Mouse (Mus musculus) forebrain, embryonic 11.5 days (tissue): ENCODE measurements around the gene Alox5ap. TPM values are rescaled to one million over a fixed set of nuclear protein-coding genes. Genes with fewer than 3 reads are reported as not detected.

Experiments
- ATAC-seq: fragments of 200-750 bp; cut with Nextera tagmentation; replicated peaks from 2 replicates; pipeline ENCODE4 v1.8.0; 2017; ENCODE audit warnings: moderate TSS enrichment; ENCODE audit not compliant: low FRiP score
- DNase-seq: peaks from one replicate; pipeline ENCODE4 v3.0.0-alpha.2; 2017; ENCODE audit warnings: low spot score
- H3K27ac ChIP-seq: fragments of 300-500 bp; sonication (generic); 2 replicates; pipeline ENCODE4 v1.5.1; 2014; ENCODE audit warnings: low read depth, low read length
- H3K27me3 ChIP-seq: fragments of 300-500 bp; sonication (generic); 2 replicates; pipeline ENCODE4 v1.6.1; 2014; ENCODE audit warnings: mild to moderate bottlenecking, low read length, mixed read lengths; ENCODE audit not compliant: control insufficient read depth, insufficient read depth
- H3K36me3 ChIP-seq: fragments of 300-500 bp; sonication (generic); 2 replicates; pipeline ENCODE4 v1.6.1; 2014; ENCODE audit warnings: mild to moderate bottlenecking, low read length, moderate library complexity, mixed read lengths; ENCODE audit not compliant: control insufficient read depth, insufficient read depth
- H3K4me1 ChIP-seq: fragments of 300-500 bp; sonication (generic); replicated peaks from 2 replicates; pipeline ENCODE4 v1.6.1; 2014; ENCODE audit warnings: low read length, mixed read lengths; ENCODE audit not compliant: control insufficient read depth, insufficient read depth
- H3K4me2 ChIP-seq: fragments of 300-500 bp; sonication (generic); 2 replicates; pipeline ENCODE4 v1.6.1; 2014; ENCODE audit warnings: low read depth, mild to moderate bottlenecking, low read length, moderate library complexity, mixed read lengths; ENCODE audit not compliant: severe bottlenecking
- H3K4me3 ChIP-seq: fragments of 300-500 bp; sonication (generic); 2 replicates; pipeline ENCODE4 v1.5.1; 2014; ENCODE audit warnings: low read depth, low read length
- H3K9ac ChIP-seq: fragments of 300-500 bp; sonication (generic); 2 replicates; pipeline ENCODE4 v1.6.1; 2014; ENCODE audit warnings: low read length
- H3K9me3 ChIP-seq: fragments of 300-500 bp; sonication (generic); 2 replicates; pipeline ENCODE4 v1.6.1; 2016; ENCODE audit warnings: low read length, mixed read lengths; ENCODE audit not compliant: control insufficient read depth
- WGBS: fragments of 180-500 bp; shearing (Covaris S2); extraction: QIAGEN DNeasy Blood & Tissue Kit; methylation state at CpG from one replicate; pipeline ENCODE4 v1.1.7; 2014; 5-methylcytosine and 5-hydroxymethylcytosine counted together
- polyA plus RNA-seq: library from polyadenylated mRNA; unstranded; fragments of >200 nt; fragmentation: Nextera tagmentation; extraction: Ambion mirVana; gene quantifications from 2 replicates; pipeline ENCODE4 v1.2.1, GENCODE M21; 2014

The Alox5ap gene
- polyA plus RNA-seq, 1 experiment from 2014 or later: 4.5 TPM

DNA sequence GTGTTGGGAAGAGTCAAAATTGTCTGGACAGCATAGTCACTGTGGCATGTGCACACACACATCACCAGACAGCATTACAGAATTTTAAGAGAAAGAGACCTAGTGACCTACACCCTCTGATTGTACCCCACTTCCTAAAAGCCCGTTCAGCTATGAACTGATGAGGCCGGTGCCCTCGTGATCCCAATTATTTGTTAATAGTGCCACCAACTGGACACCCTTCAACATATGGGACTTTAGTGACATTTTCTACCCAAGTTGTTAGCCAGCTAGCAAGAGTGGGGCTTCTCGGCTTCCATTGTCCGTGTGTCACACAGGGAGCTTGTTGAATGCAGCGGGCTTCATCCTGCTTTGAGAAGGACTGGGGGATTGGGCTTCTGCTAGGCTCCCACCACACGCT is 21.5 kb downstream of the Alox5ap start:
- H3K27ac ChIP-seq: no peak overlapping the region
- H3K9me3 ChIP-seq: peaks cover 3% of the 10 kb centered on the region; the same call in 1 of the 2 replicates
- peaks cover 4% of the 10 kb centered on the region; the same call in 1 of the 2 replicates for H3K4me1 ChIP-seq
- H3K4me3 ChIP-seq: no peak overlapping the region
- H3K27me3 ChIP-seq: no peaks in the 10 kb centered on the region; the same call in 1 of the 2 replicates
- no peak overlapping the region for H3K9ac ChIP-seq
- ATAC-seq (no peak), DNase-seq (no peak)
- WGBS: 58% methylated on average over 7 of the region's 7 CpGs
- no peak overlapping the region for H3K4me2 ChIP-seq
- H3K36me3 ChIP-seq: no peaks in the 10 kb centered on the region

DNA sequence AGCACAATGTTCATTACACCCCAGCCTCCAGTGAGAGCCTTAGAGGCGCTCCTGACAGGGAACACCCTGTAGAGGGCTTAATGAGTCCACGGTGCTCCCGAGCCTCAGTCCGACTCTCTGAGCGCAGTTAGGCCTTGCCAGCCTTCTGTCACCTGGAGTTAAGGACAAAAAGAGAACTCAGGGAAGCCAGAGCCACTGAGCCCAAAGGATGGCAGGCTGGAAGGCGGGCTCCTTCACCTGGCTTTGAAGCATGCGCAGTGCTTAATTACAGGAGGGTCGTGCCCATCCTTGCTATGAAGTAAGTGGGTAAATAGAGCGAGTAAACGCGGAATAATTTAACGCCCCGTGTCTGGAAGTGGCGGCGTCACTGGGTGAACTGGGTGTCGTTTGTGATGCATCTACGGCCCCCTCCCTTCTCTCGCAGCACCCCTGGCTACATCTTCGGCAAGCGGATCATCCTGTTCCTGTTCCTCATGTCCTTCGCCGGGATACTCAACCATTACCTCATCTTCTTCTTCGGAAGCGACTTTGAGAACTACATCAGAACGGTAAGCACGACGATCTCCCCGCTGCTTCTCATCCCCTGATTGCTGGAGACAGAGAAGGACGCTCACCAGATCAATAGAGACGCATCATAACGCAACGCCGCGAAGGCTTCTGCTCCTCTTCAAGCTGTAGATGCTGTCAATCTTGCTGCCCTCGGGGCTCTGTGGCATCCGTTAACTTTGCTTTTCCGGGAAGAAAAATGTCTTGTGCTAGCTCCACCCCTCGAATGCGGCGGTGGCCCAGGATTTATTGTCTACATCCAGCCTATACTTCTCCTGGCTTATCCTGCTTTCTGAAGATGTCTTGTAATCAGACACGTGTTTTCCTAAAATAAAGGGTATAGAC is 22.8 kb downstream of the Alox5ap start:
- peak overlapping the region; percentile 23 for H3K4me3 ChIP-seq
- H3K27ac ChIP-seq: no peak overlapping the region
- H3K4me2 ChIP-seq: peak overlapping the region; percentile 56
- ATAC-seq (no peak), DNase-seq (peak; percentile 58)
- WGBS: 24% methylated on average over 41 of the region's 41 CpGs
- peak overlapping the region; percentile 33 for H3K9ac ChIP-seq
- H3K27me3 ChIP-seq: no peaks in the 10 kb centered on the region; the same call in 1 of the 2 replicates
- peaks cover 3% of the 10 kb centered on the region; the same call in 1 of the 2 replicates for H3K9me3 ChIP-seq
- H3K4me1 ChIP-seq: peaks cover 4% of the 10 kb centered on the region; the same call in 1 of the 2 replicates
- H3K36me3 ChIP-seq: no peaks in the 10 kb centered on the region

DNA sequence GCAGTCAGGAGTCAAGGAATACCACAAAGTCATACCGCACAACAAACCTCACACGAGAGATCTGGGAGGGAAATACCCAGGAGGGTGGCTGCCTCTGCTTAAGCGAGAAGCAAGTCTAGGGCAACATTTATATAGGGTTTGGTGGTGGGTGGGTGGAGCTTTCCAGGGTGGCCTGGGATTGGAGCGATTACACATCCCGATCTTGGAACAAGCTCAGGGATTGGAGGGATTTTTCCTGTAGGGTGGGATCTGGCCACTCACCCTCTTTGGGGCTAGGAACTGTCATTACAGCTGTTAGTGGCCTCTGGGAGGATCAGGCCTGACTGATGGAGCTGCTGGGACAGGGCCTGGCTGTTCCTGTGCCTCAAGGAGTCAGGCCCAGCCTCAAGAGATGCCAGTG is 26.7 kb downstream of the Alox5ap start:
- no peak overlapping the region for H3K9ac ChIP-seq
- H3K27me3 ChIP-seq: no peaks in the 10 kb centered on the region; the same call in 1 of the 2 replicates
- no peak overlapping the region for H3K4me3 ChIP-seq
- ATAC-seq: no peak
- WGBS: 88% methylated on average over 5 of the region's 5 CpGs
- no peak overlapping the region for H3K27ac ChIP-seq
- no peak overlapping the region for H3K4me2 ChIP-seq
- no peak for DNase-seq
- H3K36me3 ChIP-seq: no peaks in the 10 kb centered on the region
- H3K4me1 ChIP-seq: peaks cover 4% of the 10 kb centered on the region; the same call in 1 of the 2 replicates
- no peaks in the 10 kb centered on the region for H3K9me3 ChIP-seq

DNA sequence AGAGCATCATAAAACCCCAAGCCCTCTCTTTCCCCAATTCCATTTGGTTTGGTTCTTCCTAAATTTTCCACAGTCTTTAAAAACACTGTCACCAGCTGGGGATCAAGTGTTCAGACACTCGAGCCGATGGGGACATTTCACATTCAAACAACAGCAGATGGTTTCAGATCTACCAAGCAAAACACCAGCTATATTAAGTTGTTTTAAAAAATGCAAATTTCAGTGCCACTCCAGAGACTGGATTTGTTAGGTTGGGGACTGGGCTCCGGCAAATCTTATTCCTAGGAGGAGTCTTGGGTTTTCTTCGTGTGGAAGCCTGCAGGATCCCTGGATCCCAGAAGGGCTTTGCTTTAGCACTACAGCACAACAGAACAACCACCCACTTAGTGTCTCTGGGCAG is 28.5 kb downstream of the Alox5ap start:
- Histone ChIP-seq H3K36me3 (no peaks in the 10 kb centered on the region), H3K27ac (no peak overlapping the region), H3K9ac (no peak overlapping the region), H3K27me3 (no peaks in the 10 kb centered on the region; the same call in 1 of the 2 replicates), H3K4me1 (no peaks in the 10 kb centered on the region), H3K9me3 (peaks cover 2% of the 10 kb centered on the region; the same call in 1 of the 2 replicates), H3K4me3 (no peak overlapping the region), H3K4me2 (no peak overlapping the region)
- WGBS: 83% methylated on average over 4 of the region's 4 CpGs
- no peak for ATAC-seq
- no peak for DNase-seq

DNA sequence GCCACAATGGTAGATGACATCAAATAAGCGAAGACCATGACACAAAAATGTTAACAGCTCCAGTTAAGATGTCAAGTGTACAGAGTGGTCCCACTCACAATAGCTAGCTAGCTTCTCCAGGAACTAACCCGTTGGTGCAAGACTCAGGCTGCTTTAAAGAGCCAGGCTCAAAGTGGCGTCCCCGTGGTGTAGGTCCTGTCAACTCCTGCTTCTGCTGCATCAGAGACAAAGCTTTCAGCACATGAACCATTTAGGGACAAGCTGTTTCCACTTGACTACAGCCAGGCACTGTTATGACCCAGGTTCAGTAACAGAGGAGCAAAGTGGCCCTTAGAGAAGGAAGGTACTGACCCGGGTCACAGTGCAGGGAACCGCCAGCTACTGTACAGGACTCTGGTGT is 32.2 kb downstream of the Alox5ap start:
- Histone ChIP-seq H3K9ac (no peak overlapping the region), H3K27me3 (no peaks in the 10 kb centered on the region), H3K4me3 (no peak overlapping the region), H3K36me3 (no peaks in the 10 kb centered on the region), H3K9me3 (peaks cover 2% of the 10 kb centered on the region; the same call in 1 of the 2 replicates), H3K4me2 (no peak overlapping the region), H3K27ac (no peak overlapping the region), H3K4me1 (no peaks in the 10 kb centered on the region)
- ATAC-seq: no peak
- 96% methylated on average over 6 of the region's 6 CpGs for WGBS
- no peak for DNase-seq

DNA sequence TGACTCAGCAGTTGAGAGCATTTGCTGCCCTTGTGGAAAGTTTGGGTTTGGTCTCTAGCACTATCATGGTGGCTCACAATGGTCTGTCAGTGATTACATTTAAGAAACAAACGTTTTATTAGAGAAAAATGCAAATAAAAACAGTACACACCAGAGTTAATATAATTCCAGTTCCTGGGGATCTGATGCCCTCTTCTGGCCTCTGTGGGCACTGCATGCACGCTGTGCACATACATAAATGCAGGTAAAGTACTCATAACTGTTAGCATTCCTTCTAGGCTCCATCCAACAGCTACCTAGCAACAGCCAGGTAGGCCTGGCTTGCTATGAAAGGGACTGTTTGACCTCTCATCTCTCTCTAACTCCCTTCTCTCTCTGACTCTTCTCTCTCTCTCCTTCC is 32.9 kb downstream of the Alox5ap start:
- H3K27ac ChIP-seq: no peak overlapping the region
- peaks cover 2% of the 10 kb centered on the region; the same call in 1 of the 2 replicates for H3K9me3 ChIP-seq
- no peak overlapping the region for H3K4me2 ChIP-seq
- no peak overlapping the region for H3K4me3 ChIP-seq
- H3K36me3 ChIP-seq: no peaks in the 10 kb centered on the region
- no peak overlapping the region for H3K9ac ChIP-seq
- DNase-seq: no peak
- no peak for ATAC-seq
- WGBS: 68% methylated on average over 2 of the region's 2 CpGs
- H3K27me3 ChIP-seq: no peaks in the 10 kb centered on the region
- H3K4me1 ChIP-seq: no peaks in the 10 kb centered on the region

DNA sequence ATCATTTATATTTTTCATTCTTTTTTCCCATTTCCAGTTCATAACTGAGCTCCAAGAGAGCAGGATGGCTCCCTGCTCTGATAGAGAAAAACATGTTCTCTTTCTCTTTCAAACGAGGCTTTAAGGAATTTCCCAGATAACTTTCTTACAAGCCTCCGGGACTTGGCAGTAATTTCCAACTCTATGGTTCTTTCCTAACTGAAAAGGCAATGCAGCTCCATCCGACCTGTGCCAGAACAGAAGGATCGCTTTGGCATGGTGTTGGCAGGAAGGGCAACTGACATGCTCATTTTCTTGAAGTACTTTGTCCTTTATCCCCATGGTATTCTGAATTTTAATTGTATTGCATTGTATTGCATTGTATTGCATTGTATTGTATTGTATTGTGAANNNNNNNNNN is 33.7 kb downstream of the Alox5ap start:
- Histone ChIP-seq H3K9ac (no peak overlapping the region), H3K4me1 (no peaks in the 10 kb centered on the region), H3K9me3 (peaks cover 2% of the 10 kb centered on the region; the same call in 1 of the 2 replicates), H3K27ac (no peak overlapping the region), H3K36me3 (no peaks in the 10 kb centered on the region), H3K4me3 (no peak overlapping the region), H3K27me3 (no peaks in the 10 kb centered on the region), H3K4me2 (no peak overlapping the region)
- 70% methylated on average over 4 of the region's 4 CpGs for WGBS
- ATAC-seq: no peak
- DNase-seq: no peak

DNA sequence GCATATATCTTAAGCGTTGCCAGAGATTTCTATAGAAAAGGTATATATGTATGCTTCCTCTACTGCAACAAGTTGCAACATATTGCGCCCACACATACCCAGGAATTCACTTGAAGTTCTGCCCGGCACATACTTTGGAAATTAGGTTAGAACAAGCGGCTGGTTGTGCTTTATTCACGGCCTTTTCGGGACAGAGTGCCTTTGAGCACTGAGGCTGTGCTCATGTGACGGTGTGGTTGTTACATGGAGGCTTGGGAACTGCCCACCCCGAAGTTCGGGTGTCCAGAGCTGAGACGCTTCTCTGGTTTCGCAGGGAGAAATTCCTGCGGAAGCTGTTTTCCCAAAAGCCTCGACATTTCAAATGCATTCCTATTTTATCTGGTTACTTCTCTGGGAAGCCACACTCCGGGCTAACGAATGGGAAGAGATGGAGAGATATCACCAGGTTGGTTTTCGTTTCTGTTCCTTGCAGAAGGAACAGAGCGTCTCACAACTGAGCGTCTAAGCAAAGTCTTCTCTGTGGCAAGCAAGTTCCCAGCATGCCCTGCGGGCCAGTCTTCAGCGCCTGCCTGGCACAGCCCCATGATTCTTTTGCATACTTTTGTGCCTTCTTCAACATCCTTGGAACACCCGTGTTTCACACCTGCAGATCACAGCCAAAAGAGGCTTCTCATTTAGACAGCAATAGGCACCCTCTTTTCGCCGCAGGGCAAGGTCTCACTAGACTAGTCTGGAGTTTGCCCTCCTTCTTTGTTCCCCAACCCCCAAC is 48.5 kb downstream of the Alox5ap start:
- no peak overlapping the region for H3K4me3 ChIP-seq
- no peak overlapping the region for H3K27ac ChIP-seq
- H3K36me3 ChIP-seq: no peaks in the 10 kb centered on the region
- 75% methylated on average over 23 of the region's 23 CpGs for WGBS
- H3K27me3 ChIP-seq: no peaks in the 10 kb centered on the region
- H3K9ac ChIP-seq: no peak overlapping the region
- DNase-seq: no peak
- no peaks in the 10 kb centered on the region for H3K9me3 ChIP-seq
- no peak for ATAC-seq
- no peak overlapping the region for H3K4me2 ChIP-seq
- peaks cover 5% of the 10 kb centered on the region; the same call in 1 of the 2 replicates for H3K4me1 ChIP-seq
